Mouse (Mus musculus) monocyte, adult 5-6 weeks (primary cell): ENCODE data around the gene Efemp2. TPM values are rescaled to one million over a fixed set of nuclear protein-coding genes. Genes with fewer than 3 reads are reported as not detected.

ENCODE experiments used
- ATAC-seq: fragments of 153-309, 156-312 bp; replicated peaks from 2 replicates; pipeline ENCODE4 v1.8.0; 2017; ENCODE audit warnings: mild to moderate bottlenecking; ENCODE audit not compliant: low TSS enrichment, insufficient number of reproducible peaks, severe bottlenecking, poor library complexity, low FRiP score
- total RNA-seq: library from RNA; stranded (forward); fragments of 200-1000, 200-491, 200-594 nt; gene quantifications from 3 replicates; pipeline ENCODE4 v1.2.3, GENCODE M21; 2017

Gene Efemp2
- total RNA-seq = 2.0 to 5.9 TPM in 2 of 3 replicates, not detected in the other

DNA sequence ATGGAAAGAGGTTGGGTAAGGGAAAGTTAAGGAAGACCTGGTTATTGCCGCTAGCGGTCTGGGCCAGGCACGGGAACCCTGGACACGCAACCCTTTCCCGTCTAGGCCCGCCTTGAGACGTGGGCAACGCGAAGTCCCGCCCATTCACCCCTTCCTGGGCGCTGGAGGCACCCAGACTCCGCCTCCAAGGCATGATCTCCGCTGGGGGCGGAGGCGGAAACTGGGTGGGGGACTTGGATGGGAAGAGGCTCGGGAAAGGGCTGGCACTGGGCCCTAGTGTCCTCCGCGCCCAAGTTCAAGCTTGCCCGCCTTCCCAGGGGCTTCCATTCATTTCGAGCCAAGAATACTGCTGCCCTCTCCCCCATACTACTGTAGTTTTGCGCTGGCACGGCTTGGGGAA, at the start of gene Efemp2:
Gene Efemp2 (plus strand): TSS at position 235 of the 400 bp plus-strand sequence.
- ATAC-seq = peak; percentile 40; the same call in 1 of the 2 replicates

DNA sequence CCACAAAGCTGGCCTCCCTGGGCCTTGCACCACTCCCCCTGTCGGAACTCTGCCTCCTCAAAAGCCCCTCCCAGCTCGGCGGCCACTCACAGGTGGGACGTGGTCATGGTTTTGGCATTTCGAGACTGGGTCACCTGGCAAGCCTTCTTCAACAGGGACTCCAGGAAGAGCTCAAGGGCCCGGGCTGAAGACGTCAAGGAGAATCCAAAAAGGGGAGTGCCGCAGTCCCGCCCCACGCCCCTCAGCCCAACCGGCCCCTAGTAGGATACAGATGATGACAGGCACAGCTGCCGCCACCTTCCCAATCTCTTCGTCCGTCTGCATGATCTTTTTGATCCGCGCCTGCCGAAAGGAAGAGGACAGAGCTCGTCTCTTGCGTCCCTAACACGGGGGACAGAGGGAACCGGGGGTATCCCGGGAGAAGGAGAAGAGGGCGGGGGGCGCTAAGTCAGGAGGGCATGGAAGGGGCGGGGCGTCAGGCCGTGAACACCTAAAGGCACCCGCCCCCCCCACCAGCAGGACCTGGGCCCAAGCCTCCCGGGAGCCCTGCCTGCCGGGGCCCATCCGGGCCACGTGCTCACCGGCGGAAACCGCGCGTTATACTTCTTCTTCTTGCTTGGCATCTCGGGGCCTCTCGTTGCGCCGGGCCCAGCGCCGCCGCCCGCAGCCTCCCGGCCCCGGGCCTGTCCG, 49.5 kb upstream of the Efemp2 start:
- peak; percentile 5; the same call in 1 of the 2 replicates for ATAC-seq

DNA sequence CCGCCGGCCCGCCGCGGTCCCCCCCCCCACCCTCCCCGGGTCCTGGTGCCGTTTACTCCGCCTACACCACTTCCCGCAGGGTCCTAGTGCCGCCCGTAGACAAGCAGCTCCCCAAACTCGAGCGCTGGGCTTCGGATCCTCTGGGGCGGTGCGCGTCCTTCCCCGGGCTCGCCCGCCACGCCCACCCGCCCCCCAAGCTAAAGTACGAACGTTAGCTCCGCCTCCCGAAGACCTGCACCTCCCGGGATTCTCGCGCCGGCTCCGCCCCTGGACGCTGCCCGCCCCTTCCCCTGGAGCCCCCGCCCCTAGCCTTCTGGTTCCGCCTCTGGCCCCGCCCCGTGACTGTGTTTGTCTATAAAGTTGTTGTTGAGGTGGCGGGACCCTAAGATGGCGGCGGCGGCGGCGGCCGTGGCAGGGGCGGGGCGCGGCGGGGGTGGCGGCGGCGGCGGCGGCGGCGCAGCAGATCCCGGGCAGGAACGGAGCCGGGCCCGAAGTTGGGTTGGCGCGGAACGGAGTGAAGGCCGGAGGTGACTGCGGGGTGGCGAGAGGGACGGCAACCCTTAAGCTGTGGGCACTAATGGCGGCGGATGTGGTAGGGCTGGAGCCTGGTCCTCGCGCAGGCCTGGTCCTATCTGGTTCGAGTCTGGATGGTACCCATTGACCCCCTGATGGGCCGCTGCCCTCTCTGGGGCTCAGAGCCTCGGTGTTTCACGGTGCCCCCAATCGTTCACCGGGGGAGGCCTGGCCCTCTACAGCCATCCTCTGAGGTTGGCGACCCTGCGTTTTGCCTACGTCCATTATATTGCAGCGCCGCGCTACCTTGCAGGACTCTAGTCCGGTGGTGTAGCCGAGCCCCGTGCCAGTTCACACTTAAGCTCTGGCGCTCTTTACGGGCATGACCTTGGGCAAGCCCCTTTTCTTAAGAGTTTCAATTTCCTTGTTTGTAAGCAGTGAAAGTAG, 48.7 kb upstream of the Efemp2 start, which contains the start of the genes Drap1 and AI837181:
Gene Drap1 (minus strand): TSS at position 198 of the 960 bp plus-strand sequence.
Gene AI837181 (plus strand): TSS at position 363 of the 960 bp plus-strand sequence.
- ATAC-seq = peak; percentile 66

DNA sequence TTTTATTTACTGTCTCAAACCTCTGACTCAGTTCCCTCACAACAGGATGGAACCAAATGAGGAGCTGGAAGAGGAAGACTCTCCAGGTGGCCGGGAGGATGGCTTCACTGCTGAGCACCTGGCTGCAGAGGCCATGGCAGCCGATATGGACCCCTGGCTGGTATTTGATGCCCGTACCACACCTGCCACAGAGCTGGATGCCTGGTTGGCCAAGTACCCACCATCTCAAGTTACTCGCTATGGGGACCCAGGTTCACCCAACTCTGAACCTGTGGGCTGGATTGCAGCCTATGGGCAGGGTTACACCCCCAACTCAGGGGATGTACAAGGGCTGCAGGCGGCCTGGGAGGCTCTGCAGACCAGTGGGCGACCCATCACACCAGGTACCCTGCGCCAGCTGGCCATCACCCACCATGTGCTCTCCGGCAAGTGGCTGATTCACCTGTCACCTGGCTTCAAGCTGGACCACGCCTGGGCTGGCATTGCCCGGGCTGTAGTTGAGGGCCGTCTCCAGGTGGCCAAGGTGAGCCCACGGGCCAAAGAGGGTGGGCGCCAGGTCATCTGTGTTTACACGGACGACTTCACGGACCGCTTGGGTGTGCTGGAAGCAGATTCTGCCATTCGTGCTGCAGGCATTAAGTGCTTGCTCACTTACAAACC, 47.7 kb upstream of the Efemp2 start:
- no peak for ATAC-seq

DNA sequence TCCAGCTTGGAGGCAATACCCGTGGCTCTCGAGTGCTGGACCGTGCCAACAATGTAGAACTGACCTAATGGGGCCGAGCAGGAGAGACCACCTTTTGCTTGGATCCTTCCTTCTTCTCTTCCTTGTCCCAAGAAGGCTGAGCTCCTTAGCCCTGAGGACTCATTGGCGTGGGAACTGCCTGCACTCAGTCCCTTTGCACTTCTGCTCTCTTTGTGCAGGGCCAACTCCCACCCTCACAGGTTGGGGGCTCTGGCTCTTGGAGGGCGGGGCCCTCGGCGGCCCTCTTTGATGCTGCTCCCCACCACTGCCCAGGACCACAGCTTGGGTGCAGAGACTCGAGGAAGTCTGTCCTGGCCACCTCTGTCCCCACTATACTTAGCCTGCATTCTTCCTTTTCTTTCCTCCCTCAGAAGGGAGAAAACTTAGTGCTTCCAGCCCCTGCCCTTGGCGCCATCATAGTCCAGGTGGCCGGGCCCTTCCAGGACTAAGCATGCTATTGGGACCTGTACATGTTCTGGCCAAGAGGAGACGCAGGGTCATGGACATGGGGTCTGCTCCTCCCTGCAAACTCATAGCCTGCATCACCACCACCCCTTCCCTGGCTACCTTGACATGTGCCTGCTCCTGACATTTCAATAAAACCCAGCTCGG, 47.0 kb upstream of the Efemp2 start:
- ATAC-seq = no peak

DNA sequence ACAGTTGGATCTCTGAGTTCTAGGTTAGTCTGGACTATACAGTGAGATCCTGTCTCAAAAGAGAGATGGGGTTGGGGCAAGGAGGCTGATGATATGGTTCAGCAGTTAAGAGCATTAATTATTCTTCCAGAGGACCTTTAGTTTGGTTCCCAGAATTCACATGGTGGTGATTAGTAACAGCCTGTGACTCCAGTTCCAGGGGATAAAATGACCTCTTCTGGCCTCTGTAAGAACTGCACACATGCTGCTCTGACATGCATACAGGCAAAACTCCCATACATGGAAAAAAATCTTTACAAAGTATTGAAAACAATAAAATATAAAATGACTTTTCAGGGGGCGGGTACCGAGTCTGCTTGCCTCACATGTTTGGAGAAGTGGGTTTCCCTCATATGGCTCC, 45.7 kb upstream of the Efemp2 start:
- no peak for ATAC-seq

DNA sequence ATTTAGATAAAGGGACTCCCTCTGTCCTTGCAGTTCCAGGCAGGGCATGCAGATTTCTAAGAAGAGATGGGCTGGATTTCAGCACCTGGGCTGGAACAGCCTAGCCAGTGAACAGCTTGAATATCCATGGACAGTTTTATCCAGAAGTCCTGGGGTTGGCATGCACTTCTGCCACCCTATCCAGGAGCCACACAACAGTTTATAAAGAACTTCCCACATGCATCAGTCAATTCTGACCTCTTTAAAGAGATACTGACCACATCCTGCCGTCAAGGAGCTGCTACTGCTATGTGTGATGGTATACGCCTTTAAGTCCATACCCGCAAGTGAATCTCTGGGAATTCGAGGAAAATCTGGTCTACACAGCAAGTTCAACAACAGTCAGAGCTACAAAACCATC, 44.5 kb upstream of the Efemp2 start:
- ATAC-seq = no peak

DNA sequence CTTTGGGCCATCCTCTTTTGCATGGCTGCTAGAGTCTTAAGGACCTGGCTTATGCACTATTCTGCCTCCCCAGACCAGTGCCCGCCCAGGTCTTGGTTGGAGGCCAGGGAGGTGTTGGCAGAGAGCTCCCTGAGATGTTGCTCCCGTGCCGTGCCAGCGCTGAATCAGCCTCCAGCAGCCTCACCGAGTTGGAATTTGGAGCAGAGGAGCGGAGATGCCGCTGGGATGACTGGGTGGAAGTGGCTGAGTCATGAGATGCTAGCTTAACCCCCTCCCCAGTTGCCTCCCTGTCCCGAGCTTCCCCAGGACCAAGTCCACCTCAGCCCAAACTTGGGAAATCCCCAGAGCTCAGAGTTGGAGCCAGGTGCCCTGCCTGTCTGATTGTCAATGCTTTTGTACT, 43.9 kb upstream of the Efemp2 start:
- no peak for ATAC-seq

DNA sequence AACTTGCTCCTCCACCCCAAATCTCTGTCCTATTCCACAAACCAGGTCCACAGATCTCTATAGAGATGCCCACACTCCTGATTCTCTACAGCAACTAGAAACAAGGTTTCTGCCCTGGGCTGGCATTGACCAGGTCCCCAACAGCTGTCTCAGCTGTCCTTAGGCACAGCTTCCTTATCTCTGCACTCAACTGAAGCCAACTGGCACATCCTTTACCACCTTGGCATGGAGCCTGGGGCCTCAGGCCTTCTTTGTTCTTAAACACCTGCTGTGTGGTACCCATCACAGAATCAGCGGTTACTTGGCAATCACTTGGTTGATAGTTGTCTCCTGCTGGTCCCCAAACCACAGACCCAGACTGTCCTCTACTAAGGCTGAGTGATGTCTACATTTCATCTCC, 43.3 kb upstream of the Efemp2 start:
- ATAC-seq = no peak

DNA sequence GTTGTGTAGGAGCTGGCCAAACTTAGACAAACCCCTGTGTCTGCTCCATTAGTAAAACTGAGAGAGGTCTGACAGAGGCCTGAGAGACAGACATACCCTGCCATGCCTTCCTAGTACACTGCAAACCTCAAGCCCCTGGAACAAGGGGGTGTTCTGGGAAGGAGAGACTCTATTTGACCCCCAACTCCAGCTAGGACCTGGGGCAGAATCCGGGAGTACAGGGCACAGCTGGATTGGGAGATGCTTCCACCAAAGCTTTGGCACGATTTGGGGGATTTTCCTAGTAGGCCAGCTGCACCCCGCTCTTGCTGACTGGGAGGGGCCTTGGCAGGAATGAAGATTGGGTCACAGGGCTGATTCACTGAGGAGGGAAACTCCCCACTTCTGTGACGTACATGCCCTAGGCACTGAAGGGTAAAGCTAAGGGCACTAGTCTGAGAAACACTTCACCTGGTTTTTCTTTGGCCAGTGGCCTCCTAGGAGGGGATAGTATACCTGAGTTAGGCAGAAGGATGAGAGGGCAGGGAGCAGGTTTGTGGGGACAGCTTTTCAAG, 41.8 kb upstream of the Efemp2 start:
- ATAC-seq = no peak

DNA sequence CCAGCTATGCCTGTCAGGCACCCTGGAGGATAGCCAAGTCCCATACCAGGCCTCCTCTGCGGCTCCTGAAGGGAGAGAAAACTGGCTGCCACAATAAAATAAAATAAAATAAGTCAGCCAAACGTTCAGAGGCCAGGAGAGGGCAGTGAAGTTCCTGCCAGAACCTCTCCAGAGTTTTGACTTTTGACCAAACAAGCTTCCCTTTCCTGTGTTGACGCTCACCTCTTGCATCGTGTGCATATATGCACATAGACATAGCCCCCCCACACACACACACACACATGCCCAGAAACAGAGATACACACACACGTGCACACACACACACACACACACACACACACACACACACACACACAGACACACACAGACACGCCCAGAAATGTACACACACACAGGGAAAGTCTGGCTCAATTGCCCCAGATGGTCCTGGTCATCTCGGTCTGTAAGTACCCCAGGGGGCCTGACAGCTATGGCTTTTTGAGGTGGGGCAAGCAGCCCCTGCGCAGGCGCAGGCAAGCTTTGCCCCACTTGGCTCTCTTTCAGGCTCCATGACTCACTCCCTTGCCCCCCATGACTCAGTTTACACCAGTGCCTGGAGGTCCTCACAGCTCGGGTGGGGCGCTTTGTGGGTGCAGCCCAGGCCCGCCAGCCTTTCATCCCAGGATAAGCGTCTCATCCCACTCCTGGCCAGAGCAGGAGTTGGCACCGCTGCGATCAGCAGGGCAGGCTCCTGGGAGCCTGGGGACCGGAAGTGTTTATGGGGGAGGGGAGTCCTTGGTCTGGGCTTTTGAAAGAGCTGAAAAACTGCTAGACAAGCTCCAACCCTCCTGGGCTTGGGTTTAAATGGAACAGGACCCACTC, 40.5 kb upstream of the Efemp2 start:
- ATAC-seq = peak; percentile 81

DNA sequence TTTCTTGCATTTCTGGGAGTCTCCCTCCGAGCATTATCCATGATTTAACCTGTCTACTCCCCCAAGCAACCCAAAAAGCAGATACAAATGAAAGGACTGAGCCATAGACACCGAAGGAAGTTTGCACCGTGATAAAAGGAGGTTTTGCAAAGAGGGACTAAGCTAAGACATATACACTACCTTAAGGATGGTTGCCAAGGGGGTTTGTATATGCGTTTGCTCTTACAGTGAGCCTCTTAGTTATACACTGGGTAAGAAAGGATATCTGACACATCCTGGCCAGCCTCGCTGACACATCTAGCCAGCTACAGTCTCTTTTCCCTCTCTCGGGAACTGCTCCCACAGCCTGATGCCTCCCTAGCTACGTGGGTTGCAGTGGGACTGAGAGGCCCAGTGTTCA, 39.8 kb upstream of the Efemp2 start:
- no peak for ATAC-seq

DNA sequence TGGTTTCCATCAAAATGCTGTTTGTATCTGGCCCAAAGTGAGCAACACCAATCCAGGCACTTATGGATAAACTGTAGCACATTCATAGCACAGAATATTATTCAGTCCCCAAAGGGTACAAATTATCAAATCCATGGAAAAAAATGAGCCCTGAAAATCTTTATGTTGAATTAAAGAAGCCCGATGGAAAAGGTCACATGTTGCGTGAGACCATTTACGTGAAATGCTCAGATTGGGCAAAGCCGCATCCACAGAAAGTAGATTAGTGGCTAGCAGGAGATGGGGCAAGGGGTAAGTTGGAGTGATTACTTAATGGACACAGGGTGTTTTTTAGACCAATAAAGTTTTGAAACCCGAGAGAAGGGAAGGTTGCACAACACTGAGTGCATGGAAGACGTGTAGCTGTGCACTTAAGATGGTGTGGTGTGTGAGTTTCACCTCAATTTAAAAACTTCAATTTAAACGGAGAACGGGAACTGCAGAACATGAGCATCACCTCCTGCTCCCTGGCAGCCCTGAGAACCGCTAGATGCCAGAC, 29.3 kb upstream of the Efemp2 start:
- peak; percentile 36; the same call in 1 of the 2 replicates for ATAC-seq

DNA sequence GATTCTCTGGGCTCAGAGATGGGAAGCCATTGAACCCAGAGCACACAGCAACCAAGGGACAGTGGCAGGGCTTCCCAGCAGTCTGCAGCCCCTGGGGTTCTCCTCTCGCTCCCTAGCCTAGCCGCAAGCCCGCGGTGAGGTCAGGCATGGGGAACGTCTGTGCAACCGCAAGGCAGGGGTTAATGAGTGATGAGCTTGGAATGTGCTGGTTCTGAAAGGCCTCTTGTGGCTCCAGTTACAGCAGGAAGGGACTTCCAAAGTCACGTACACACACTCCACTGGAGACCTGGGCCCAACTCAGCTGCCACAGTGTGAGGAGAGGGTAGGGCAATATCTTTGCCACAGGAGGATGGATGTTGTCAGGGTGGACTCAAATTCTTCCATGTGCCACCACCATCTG, 28.8 kb upstream of the Efemp2 start:
- no peak for ATAC-seq

DNA sequence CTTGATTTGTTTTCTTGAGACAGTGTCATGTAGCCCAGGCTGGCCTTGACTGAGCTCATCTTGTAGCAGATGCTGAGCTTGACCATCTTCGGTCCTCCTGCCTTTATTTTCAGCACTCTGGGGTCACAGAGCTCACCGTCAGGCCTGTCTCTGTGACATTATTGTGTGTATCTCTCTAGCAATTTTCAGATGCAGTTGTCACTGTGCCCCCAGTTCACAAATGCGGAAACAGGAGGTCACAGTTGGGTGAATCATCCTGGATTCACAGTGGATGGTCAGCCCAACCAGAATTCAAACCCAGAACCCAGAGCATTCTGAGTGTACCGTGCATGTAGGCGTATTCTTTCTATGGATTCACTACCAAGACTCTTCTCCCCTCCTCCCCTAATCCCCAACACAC, 28.0 kb upstream of the Efemp2 start:
- ATAC-seq = no peak

DNA sequence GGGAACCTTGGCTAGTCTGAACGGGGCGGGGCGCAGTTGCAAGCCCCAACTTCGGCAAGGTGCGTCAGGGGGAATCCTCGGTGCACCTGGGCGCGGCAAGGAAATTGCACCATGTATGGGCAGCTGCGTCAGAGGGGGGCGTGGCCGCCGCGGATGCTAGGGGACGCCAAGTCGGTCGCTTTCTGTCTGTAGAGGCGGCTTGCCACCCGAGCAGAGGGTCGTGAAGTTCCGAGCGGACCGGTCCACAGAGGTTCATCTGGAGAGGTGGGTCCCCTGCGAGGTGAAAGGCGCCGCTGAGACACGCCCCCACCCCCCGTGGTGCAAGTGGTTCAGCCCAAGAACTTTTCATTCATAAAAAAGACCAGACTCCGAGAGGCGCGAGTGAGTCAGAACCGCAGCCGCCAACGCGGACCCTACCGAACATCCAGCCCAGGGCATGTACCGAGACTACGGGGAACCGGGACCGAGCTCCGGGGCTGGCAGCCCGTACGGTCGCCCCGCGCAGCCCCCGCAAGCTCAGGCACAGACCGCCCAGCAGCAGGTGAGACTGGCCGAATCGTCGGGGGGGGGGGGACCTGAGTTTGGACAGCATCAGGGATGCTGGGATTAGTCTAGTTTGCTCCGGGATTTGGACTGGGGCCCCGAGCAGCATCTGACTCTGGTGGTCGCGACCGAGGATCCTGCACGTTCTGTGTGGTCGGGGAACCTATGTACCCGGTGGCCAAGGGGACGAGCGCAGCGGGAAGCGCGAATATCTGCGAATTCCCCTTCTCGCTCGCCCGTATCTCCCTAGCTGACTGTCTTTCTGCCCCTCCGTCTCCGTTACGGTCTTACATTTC, 26.0 kb upstream of the Efemp2 start, which contains the start of gene Fosl1:
Gene Fosl1 (plus strand): TSS at position 33 of the 839 bp plus-strand sequence.
- ATAC-seq = peak; percentile 64
